Mouse (Mus musculus) megakaryocyte, embryonic 14.5 days (primary cell): ENCODE measurements around the gene Akap8l.

Experiments
- FLI1 ChIP-seq: IDR thresholded peaks from 2 replicates; pipeline ENCODE4 v1.6.1; 2012; ENCODE audit warnings: low read length, inconsistent platforms, mixed read lengths
- GATA1 ChIP-seq: IDR thresholded peaks from 3 replicates; pipeline ENCODE4 v1.6.1; 2012; ENCODE audit warnings: mixed read lengths, low read length, inconsistent platforms, borderline replicate concordance

DNA sequence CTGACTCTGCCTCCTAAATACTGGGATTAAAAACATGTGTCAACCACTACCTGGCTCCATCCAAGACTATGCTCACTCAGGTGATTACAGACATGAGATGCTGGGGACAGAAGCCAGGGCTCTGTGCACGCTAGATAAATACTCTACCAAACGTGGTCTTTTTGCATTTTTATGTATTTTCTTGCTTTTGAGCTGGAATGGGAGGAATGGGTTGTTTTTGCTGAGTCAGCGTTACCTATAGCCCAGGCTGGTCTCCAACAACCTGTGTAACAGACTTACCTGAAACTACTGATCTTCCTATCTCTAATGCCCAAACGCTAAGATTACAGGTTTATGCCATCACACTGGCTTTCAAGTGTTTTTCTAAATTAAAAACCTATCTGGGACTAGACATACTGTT, 55.2 kb downstream of the Akap8l start:
- TF ChIP-seq FLI1 (no peak), GATA1 (no peak)
